Mouse (Mus musculus) urinary bladder, postnatal 14 days (tissue): Measurements from ENCODE around the gene Tnpo3.
"Not testable (repeated sequence)": the region's sequence is repeated elsewhere in the genome, so short reads cannot be mapped to it uniquely, and the experiment has no call there.

Source experiments
- DNase-seq: peaks from one replicate; pipeline ENCODE4 v3.0.0; 2021; ENCODE audit warnings: low spot score

Gene Tnpo3

GRCm38 (mm10) chr6:29620840-29621543, 11.3 kb upstream of the Tnpo3 start:
- DNase-seq, result no peak

- DNase-seq, result no peak
These were observed 10.5 kb upstream of the Tnpo3 start for GRCm38 (mm10) chr6:29620176-29620575.

GRCm38 (mm10) chr6:29610020-29610640, 443 bp upstream of the Tnpo3 start:
- DNase-seq, result not testable (repeated sequence)

- no peak for DNase-seq
These were observed 9.5 kb downstream of the Tnpo3 start for GRCm38 (mm10) chr6:29600188-29600587.

GRCm38 (mm10) chr6:29595656-29596055, 14.0 kb downstream of the Tnpo3 start:
- DNase-seq, result no peak

- DNase-seq, result no peak
These were observed 28.5 kb downstream of the Tnpo3 start for GRCm38 (mm10) chr6:29581202-29581601.

- no peak for DNase-seq
These were observed 28.9 kb downstream of the Tnpo3 start for GRCm38 (mm10) chr6:29580770-29581169.

- DNase-seq, result not testable (repeated sequence)
These were observed 33.3 kb downstream of the Tnpo3 start for GRCm38 (mm10) chr6:29576388-29576787.

- no peak for DNase-seq
These were observed 52.6 kb downstream of the Tnpo3 start for GRCm38 (mm10) chr6:29557112-29557511.

GRCm38 (mm10) chr6:29552526-29552925, 57.2 kb downstream of the Tnpo3 start:
- DNase-seq, result no peak

GRCm38 (mm10) chr6:29548086-29548485, 61.6 kb downstream of the Tnpo3 start:
- DNase-seq, result no peak

- no peak for DNase-seq
These were observed 62.1 kb downstream of the Tnpo3 start for GRCm38 (mm10) chr6:29547582-29547981.

GRCm38 (mm10) chr6:29545611-29546010, 64.1 kb downstream of the Tnpo3 start:
- DNase-seq, result no peak

- DNase-seq, result no peak
These were observed 68.7 kb downstream of the Tnpo3 start for GRCm38 (mm10) chr6:29540956-29541355.

GRCm38 (mm10) chr6:29540223-29540622, 69.5 kb downstream of the Tnpo3 start:
- DNase-seq, result no peak

- no peak for DNase-seq
These were observed 70.2 kb downstream of the Tnpo3 start for GRCm38 (mm10) chr6:29539502-29539901.

- DNase-seq, result peak; percentile 29
These were observed 72.5 kb downstream of the Tnpo3 start for GRCm38 (mm10) chr6:29537221-29537620.

GRCm38 (mm10) chr6:29536651-29537193, 73.0 kb downstream of the Tnpo3 start:
- DNase-seq, result no peak

- peak; percentile 44 for DNase-seq
These were observed 74.4 kb downstream of the Tnpo3 start for GRCm38 (mm10) chr6:29535316-29535715.

GRCm38 (mm10) chr6:29530050-29530449, 79.6 kb downstream of the Tnpo3 start:
- DNase-seq, result no peak

- no peak for DNase-seq
These were observed 80.3 kb downstream of the Tnpo3 start for GRCm38 (mm10) chr6:29529444-29529820.

- no peak for DNase-seq
These were observed 80.9 kb downstream of the Tnpo3 start for GRCm38 (mm10) chr6:29528561-29529443.

- DNase-seq, result no peak
These were observed 81.6 kb downstream of the Tnpo3 start for GRCm38 (mm10) chr6:29528165-29528505.
